Mouse (Mus musculus) CH12.LX (cell line): ENCODE results near the gene Rdh9.

Experiments
- BHLHE40 ChIP-seq: IDR thresholded peaks from 2 replicates; pipeline ENCODE4 v1.6.1; 2011; ENCODE audit warnings: mild to moderate bottlenecking, low read depth, low read length, improper control_type of control experiment
- CHD2 ChIP-seq: IDR thresholded peaks from 2 replicates; pipeline ENCODE4 v1.6.1; 2011; ENCODE audit warnings: low read length, improper control_type of control experiment
- CTCF ChIP-seq, 2 experiments: IDR thresholded peaks in 1 of 2; conservative IDR thresholded peaks in 1 of 2; 2 replicates each; pipeline ENCODE4 v1.5.1; 2011 to 2012; ENCODE audit warnings: low read depth in 2 of 2, low read length in 2 of 2, improper control_type of control experiment in 1 of 2, inconsistent platforms in 1 of 2, mild to moderate bottlenecking in 1 of 2, moderate library complexity in 1 of 2
- POLR2A ChIP-seq: IDR thresholded peaks from 2 replicates; pipeline ENCODE4 v1.6.1; 2011; ENCODE audit warnings: low read depth, mild to moderate bottlenecking, improper control_type of control experiment, low read length
- SIN3A ChIP-seq: IDR thresholded peaks from 2 replicates; pipeline ENCODE4 v1.6.1; 2012; ENCODE audit warnings: low read length, improper control_type of control experiment, inconsistent platforms

DNA sequence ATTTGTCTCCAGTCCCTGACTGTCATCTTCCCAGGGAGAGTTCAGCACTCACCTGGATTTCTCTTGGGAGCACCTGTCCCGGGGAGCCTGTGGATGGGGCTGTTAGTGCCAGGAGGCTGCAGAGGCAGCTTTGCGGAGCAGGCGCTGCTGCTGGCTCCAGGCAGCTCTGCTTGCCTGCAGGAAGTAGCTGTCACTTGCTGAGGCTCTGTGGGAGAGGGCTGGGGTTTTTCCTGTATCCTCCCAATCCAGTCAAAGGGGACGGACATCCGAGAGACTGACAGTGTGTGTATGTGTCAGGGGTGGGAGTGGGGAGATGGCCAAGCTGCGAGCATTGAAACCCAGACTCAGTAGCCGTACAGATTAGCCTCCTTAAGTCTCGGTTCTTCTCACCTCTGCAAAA lies 24.6 kb upstream of the Rdh9 start, which contains the start of gene Gpr182:
- TF ChIP-seq POLR2A (no peak), CHD2 (no peak), CTCF (conservative IDR thresholded peaks at IDR 0.05 in 1 of 2, IDR thresholded peaks at IDR 0.05 in 1 of 2; ENCODE audit: low read depth in 2 of 2, low read length in 2 of 2) (no peak), BHLHE40 (no peak), SIN3A (no peak)
